15 mouse cellular contexts compared by ENCODE assay signal in the genomic region with DNA sequence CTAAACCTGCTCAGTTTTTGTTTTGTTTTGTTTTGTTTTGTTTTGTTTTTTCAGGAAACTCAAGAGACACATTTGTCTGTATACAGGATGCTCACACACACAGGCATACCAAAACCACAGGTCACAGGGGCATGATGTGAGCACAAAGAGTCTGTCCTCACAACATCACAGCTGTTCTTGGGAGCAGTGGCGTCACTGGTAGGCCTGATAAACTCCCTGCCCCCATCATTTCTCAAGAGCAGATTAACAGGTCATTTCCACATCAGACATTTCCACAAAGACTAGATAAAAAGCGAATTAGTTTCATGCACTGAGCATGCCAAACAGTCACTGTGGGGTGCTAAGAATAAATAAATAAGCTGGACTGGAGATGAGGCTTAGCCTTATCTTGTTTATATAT.
DNase-seq lines count a peak whose midpoint lies in the region; ATAC-seq and TF ChIP-seq lines count a peak whose summit lies in the region.
"Had no signal": no experiment of that assay in that cellular context is flagged by ENCODE, and none has a peak within 500 bp of the region (broad histone marks: within the 10 kb centered on the region; RNA-seq: fewer than 3 reads in every experiment).

No protein-coding gene starts in this region.

- no peak for TF ChIP-seq CTCF in MEL (IDR thresholded peaks at IDR 0.05 in 2 of 3, conservative IDR thresholded peaks at IDR 0.05 in 1 of 3; ENCODE audit: control insufficient read depth in 1 of 3, insufficient read depth in 1 of 3, low read depth in 2 of 3, low read length in 3 of 3, poor library complexity in 1 of 3, severe bottlenecking in 1 of 3)
- TF ChIP-seq CTCF in forebrain, postnatal 0 days (IDR thresholded peaks at IDR 0.05; ENCODE audit: low read depth), result no peak

- no peak overlapping the region for H3K4me3 ChIP-seq in heart, embryonic 15.5 days
- H3K4me3 ChIP-seq in MEL (ENCODE audit: control insufficient read depth in 1 of 2, insufficient read depth in 1 of 2, low read depth in 2 of 2, low read length in 2 of 2), result no peak overlapping the region
- no peak overlapping the region for H3K4me3 ChIP-seq in forebrain, postnatal 0 days (ENCODE audit: low read depth, low read length)
- H3K4me3 ChIP-seq: embryonic facial prominence, embryonic 10.5 days; midbrain, embryonic 13.5 days had no signal

- 0 out of 2 replicates have a peak, but pooled peaks have one; percentile 33 for ATAC-seq in heart, embryonic 15.5 days (replicated peaks; ENCODE audit: insufficient number of reproducible peaks, insufficient read depth, low FRiP score, low read depth)
- peak; percentile 46 for ATAC-seq in inflammation-experienced regulatory T-cells, adult 6 months
- ATAC-seq in monocyte, adult 5-6 weeks (replicated peaks; ENCODE audit: insufficient number of reproducible peaks, low FRiP score, low TSS enrichment, poor library complexity, severe bottlenecking), result peak; percentile 59
- ATAC-seq in forebrain, postnatal 0 days, result no peak
- ATAC-seq: forebrain, embryonic 16.5 days; hindbrain, embryonic 16.5 days had no signal

- no peaks in the 10 kb centered on the region for H3K9me3 ChIP-seq in heart, embryonic 15.5 days (replicated peaks)
- no peaks in the 10 kb centered on the region for H3K9me3 ChIP-seq in MEL (replicated peaks; ENCODE audit: insufficient read depth, low read length)
- no peaks in the 10 kb centered on the region for H3K9me3 ChIP-seq in forebrain, postnatal 0 days (ENCODE audit: low read length)
- H3K9me3 ChIP-seq: embryonic facial prominence, embryonic 10.5 days; midbrain, embryonic 13.5 days had no signal

- no peaks in the 10 kb centered on the region for H3K36me3 ChIP-seq in heart, embryonic 15.5 days
- peaks cover 0 to 11% of the 10 kb centered on the region in 2 experiments; a peak in 1 of 4 replicates for H3K36me3 ChIP-seq in MEL (ENCODE audit: control insufficient read depth in 1 of 2, insufficient read depth in 2 of 2, low read length in 2 of 2)
- no peaks in the 10 kb centered on the region for H3K36me3 ChIP-seq in forebrain, postnatal 0 days (ENCODE audit: insufficient read depth)
- H3K36me3 ChIP-seq: embryonic facial prominence, embryonic 10.5 days; midbrain, embryonic 13.5 days had no signal

- WGBS in heart, embryonic 15.5 days, result 46% methylated on average over 2 of the region's 2 CpGs
- 59% methylated on average over 2 of the region's 2 CpGs for WGBS in forebrain, postnatal 0 days

- H3K4me1 ChIP-seq in heart, embryonic 15.5 days (replicated peaks), result peaks cover 19% of the 10 kb centered on the region
- H3K4me1 ChIP-seq in MEL (ENCODE audit: control insufficient read depth in 1 of 2, insufficient read depth in 2 of 2, low read length in 2 of 2), result peaks cover 0 to 12% of the 10 kb centered on the region in 2 experiments; a peak in 2 of 4 replicates
- no peaks in the 10 kb centered on the region for H3K4me1 ChIP-seq in forebrain, postnatal 0 days (ENCODE audit: insufficient read depth)
- H3K4me1 ChIP-seq: midbrain, embryonic 13.5 days had no signal

- no peak overlapping the region for H3K4me2 ChIP-seq in heart, embryonic 15.5 days
- H3K4me2 ChIP-seq in forebrain, postnatal 0 days (ENCODE audit: low read depth), result no peak overlapping the region
- H3K4me2 ChIP-seq: midbrain, embryonic 13.5 days had no signal

- DNase-seq in heart, postnatal 14 days, result no peak
- DNase-seq in MEL (ENCODE audit: low read depth, low spot score), result peak; percentile 14
- no peak for DNase-seq in forebrain, postnatal 0 days
- DNase-seq in MN1 (ENCODE audit: low spot score), result no peak
- no peak for DNase-seq in spleen, postnatal 10 days (ENCODE audit: low spot score in 2 of 2)
- DNase-seq: kidney, postnatal 14 days; left cerebral cortex, postnatal 4 days; spleen, adult 18-20 months had no signal

- no peak overlapping the region; the same call in 1 of the 2 replicates for H3K27ac ChIP-seq in heart, embryonic 15.5 days
- no peak overlapping the region for H3K27ac ChIP-seq in MEL (ENCODE audit: control insufficient read depth, low read depth, low read length)
- no peak overlapping the region for H3K27ac ChIP-seq in forebrain, postnatal 0 days (ENCODE audit: low read depth, low read length)
- H3K27ac ChIP-seq: embryonic facial prominence, embryonic 10.5 days; midbrain, embryonic 13.5 days had no signal

- TF ChIP-seq POLR2A in MEL (IDR thresholded peaks at IDR 0.05; ENCODE audit: control insufficient read depth in 1 of 2, insufficient read depth in 1 of 2, low read depth in 1 of 2, low read length in 2 of 2, poor library complexity in 1 of 2), result no peak

- intact Hi-C loops in heart, postnatal 14 days (cut with DNase I), result no loop called here

- H3K9ac ChIP-seq in heart, embryonic 15.5 days, result no peak overlapping the region
- no peak overlapping the region for H3K9ac ChIP-seq in MEL (ENCODE audit: control insufficient read depth, low read depth, low read length, poor library complexity, severe bottlenecking)
- H3K9ac ChIP-seq in forebrain, postnatal 0 days, result no peak overlapping the region
- H3K9ac ChIP-seq: midbrain, embryonic 13.5 days had no signal

- no peak for TF ChIP-seq RAD21 in MEL (IDR thresholded peaks at IDR 0.05; ENCODE audit: low read depth, low read length)

- H3K27me3 ChIP-seq in heart, embryonic 15.5 days, result no peaks in the 10 kb centered on the region
- no peaks in the 10 kb centered on the region for H3K27me3 ChIP-seq in MEL (ENCODE audit: control insufficient read depth in 1 of 2, insufficient read depth in 2 of 2, low read length in 2 of 2)
- H3K27me3 ChIP-seq in forebrain, postnatal 0 days (ENCODE audit: insufficient read depth, low read length), result no peaks in the 10 kb centered on the region
- H3K27me3 ChIP-seq: midbrain, embryonic 13.5 days had no signal

- no peaks in the 10 kb centered on the region for H3K79me2 ChIP-seq in MEL (ENCODE audit: control insufficient read depth, insufficient read depth, low read length, poor library complexity)

- no peak; a peak in 1 of 4 replicates for TF ChIP-seq EP300 in MEL (IDR thresholded peaks at IDR 0.05; ENCODE audit: low read depth in 1 of 2, low read length in 2 of 2)

TF ChIP-seq in MEL, 35 proteins besides CTCF, POLR2A, EP300 and RAD21:
- no peak for TF ChIP-seq CHD2 (IDR thresholded peaks at IDR 0.05; ENCODE audit: low read length)
- no peak for TF ChIP-seq NELFE (IDR thresholded peaks at IDR 0.05; ENCODE audit: low read depth, low read length)
- TF ChIP-seq E2F4 (IDR thresholded peaks at IDR 0.05; ENCODE audit: borderline replicate concordance, low read depth, low read length), result no peak
- TF ChIP-seq ZNF384 (IDR thresholded peaks at IDR 0.05; ENCODE audit: low read depth, low read length), result no peak
- TF ChIP-seq ZMIZ1 (IDR thresholded peaks at IDR 0.05; ENCODE audit: low read depth, low read length), result no peak
- no peak for TF ChIP-seq MXI1 (IDR thresholded peaks at IDR 0.05; ENCODE audit: low read depth, low read length)
- TF ChIP-seq BHLHE40 (IDR thresholded peaks at IDR 0.05; ENCODE audit: borderline replicate concordance, low read depth, low read length), result no peak
- no peak for TF ChIP-seq ELF1 (IDR thresholded peaks at IDR 0.05; ENCODE audit: low read depth, low read length)
- TF ChIP-seq MEF2A (IDR thresholded peaks at IDR 0.05; ENCODE audit: extremely low read depth, insufficient replicate concordance, low read depth, low read length, poor library complexity, severe bottlenecking), result no peak
- TF ChIP-seq TAL1 (IDR thresholded peaks at IDR 0.05; ENCODE audit: low read length), result no peak
- TF ChIP-seq KAT2A (conservative IDR thresholded peaks at IDR 0.05; ENCODE audit: low read depth, low read length), result no peak
- no peak for TF ChIP-seq JUND (IDR thresholded peaks at IDR 0.05; ENCODE audit: low read depth, low read length)
- TF ChIP-seq MAZ (IDR thresholded peaks at IDR 0.05; ENCODE audit: low read depth, low read length), result no peak
- TF ChIP-seq SMC3 (IDR thresholded peaks at IDR 0.05; ENCODE audit: low read depth, low read length), result no peak
- no peak for TF ChIP-seq RCOR1 (IDR thresholded peaks at IDR 0.05; ENCODE audit: low read depth, low read length)
- no peak for TF ChIP-seq CHD1 (IDR thresholded peaks at IDR 0.05; ENCODE audit: low read depth, low read length)
- TF ChIP-seq GATA1 (IDR thresholded peaks at IDR 0.05; ENCODE audit: low read depth, low read length), result 0 out of 2 replicates have a peak, but pooled peaks have one; percentile 8
- no peak for TF ChIP-seq MAX (IDR thresholded peaks at IDR 0.05; ENCODE audit: low read length)
- TF ChIP-seq TCF12 (IDR thresholded peaks at IDR 0.05; ENCODE audit: low read depth, low read length), result 0 out of 2 replicates have a peak, but pooled peaks have one; percentile 26
- peak; percentile 81 for TF ChIP-seq ETS1 (IDR thresholded peaks at IDR 0.05; ENCODE audit: low read depth, low read length)
- TF ChIP-seq ZKSCAN1 (IDR thresholded peaks at IDR 0.05; ENCODE audit: low read depth, low read length), result no peak
- TF ChIP-seq UBTF (IDR thresholded peaks at IDR 0.05; ENCODE audit: borderline replicate concordance, insufficient read depth, low read depth, low read length), result no peak
